Mouse (Mus musculus) forebrain, embryonic 10.5 days (tissue): Measurements from ENCODE around the gene Kif2a. TPM values are rescaled to one million over a fixed set of nuclear protein-coding genes. Genes with fewer than 3 reads are reported as not detected.

Source experiments
- polyA plus RNA-seq: library from polyadenylated mRNA; unstranded; fragments of >200 nt; fragmentation: Nextera tagmentation; extraction: Ambion mirVana; gene quantifications from 2 replicates; pipeline ENCODE4 v1.2.1, GENCODE M21; 2016

Gene Kif2a
- polyA plus RNA-seq, 1 experiment from 2014 or later: 14.2 TPM

Other genes with a start within 250 kb of the Kif2a start
- 108 and 114 TPM in 2 replicates for gene Ipo11, start 85.2 kb downstream of the Kif2a start, polyA plus RNA-seq
- gene Dimt1, start 75.0 kb downstream of the Kif2a start, polyA plus RNA-seq: 50.1 and 56.1 TPM in 2 replicates